In the genomic region with DNA sequence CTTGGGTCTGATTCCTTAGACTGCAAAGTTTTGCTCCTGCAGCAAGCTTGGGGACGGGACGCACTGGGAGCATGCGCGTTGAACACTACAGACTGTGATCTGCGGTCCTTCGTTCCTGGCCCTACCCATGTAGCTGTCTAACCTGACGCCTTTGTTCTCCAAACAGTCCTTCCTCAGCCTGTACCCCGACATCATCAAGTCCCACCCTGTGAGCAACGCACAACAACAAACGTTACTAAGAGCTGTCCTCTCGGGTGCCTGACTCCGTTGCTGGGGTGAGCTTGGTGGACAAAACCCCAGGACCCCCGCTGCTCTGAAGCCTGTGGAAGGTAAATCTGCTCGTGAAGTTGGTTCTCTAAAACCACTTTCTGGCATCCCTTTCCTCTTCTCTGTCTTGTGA, we compare ENCODE assay signal across 46 mouse cellular contexts. TPM values are rescaled to one million over a fixed set of nuclear protein-coding genes. Genes with fewer than 3 reads are reported as not detected.
"Had no signal": no experiment of that assay in that cellular context is flagged by ENCODE, and none has a peak within 500 bp of the region (broad histone marks: within the 10 kb centered on the region; RNA-seq: fewer than 3 reads in every experiment).

Gene Faiml (minus strand): TSS at position 101 of the 400 bp plus-strand sequence.

- H3K9ac ChIP-seq: limb, embryonic 12.5 days; limb, embryonic 13.5 days; limb, embryonic 15.5 days; liver, embryonic 12.5 days; liver, embryonic 13.5 days; liver, embryonic 14.5 days; liver, embryonic 15.5 days; liver, postnatal 0 days; lung, embryonic 14.5 days; lung, embryonic 15.5 days; midbrain, embryonic 12.5 days; midbrain, embryonic 13.5 days; midbrain, embryonic 15.5 days had no signal

- H3K4me3 ChIP-seq: left cerebral cortex, adult 2 months; limb, embryonic 10.5 days; limb, embryonic 12.5 days; limb, embryonic 13.5 days; limb, embryonic 15.5 days; liver, embryonic 12.5 days; liver, embryonic 13.5 days; liver, embryonic 15.5 days; lung, embryonic 15.5 days; megakaryocyte, embryonic 14.5 days; midbrain, embryonic 10.5 days; midbrain, embryonic 12.5 days; midbrain, embryonic 13.5 days; midbrain, embryonic 15.5 days; myocyte had no signal

- ATAC-seq: liver, embryonic 12.5 days; liver, postnatal 0 days; midbrain, embryonic 13.5 days; midbrain, embryonic 15.5 days; midbrain, embryonic 16.5 days had no signal

- H3K27me3 ChIP-seq: limb, embryonic 12.5 days; limb, embryonic 13.5 days; limb, embryonic 15.5 days; liver, embryonic 12.5 days; liver, embryonic 13.5 days; liver, embryonic 15.5 days; lung, embryonic 15.5 days; midbrain, embryonic 12.5 days; midbrain, embryonic 13.5 days; midbrain, embryonic 15.5 days had no signal

- H3K36me3 ChIP-seq: limb, embryonic 10.5 days; limb, embryonic 12.5 days; limb, embryonic 13.5 days; limb, embryonic 15.5 days; liver, embryonic 12.5 days; liver, embryonic 13.5 days; liver, embryonic 15.5 days; lung, embryonic 15.5 days; midbrain, embryonic 10.5 days; midbrain, embryonic 12.5 days; midbrain, embryonic 13.5 days; midbrain, embryonic 15.5 days had no signal

- DNase-seq: left cerebral cortex, postnatal 4 days; liver; liver, embryonic 13.5 days; liver, postnatal 0 days; lung, adult 18-20 months; lung, adult 2 months; lung, embryonic 14.5 days; lung, postnatal 10 days; lung, postnatal 14 days; lung, postnatal 36 days; lung, postnatal 4 days; midbrain, embryonic 14.5 days had no signal

- H3K4me2 ChIP-seq: limb, embryonic 12.5 days; limb, embryonic 13.5 days; limb, embryonic 15.5 days; liver, embryonic 11.5 days; liver, embryonic 12.5 days; liver, embryonic 13.5 days; liver, embryonic 15.5 days; lung, embryonic 14.5 days; lung, embryonic 15.5 days; midbrain, embryonic 12.5 days; midbrain, embryonic 13.5 days; midbrain, embryonic 15.5 days had no signal

- H3K4me1 ChIP-seq: limb, embryonic 10.5 days; limb, embryonic 12.5 days; limb, embryonic 13.5 days; limb, embryonic 15.5 days; lung, embryonic 15.5 days; midbrain, embryonic 10.5 days; midbrain, embryonic 12.5 days; midbrain, embryonic 13.5 days; midbrain, embryonic 15.5 days had no signal

- H3K27ac ChIP-seq: left cerebral cortex, adult 2 months; limb, embryonic 10.5 days; limb, embryonic 12.5 days; limb, embryonic 13.5 days; limb, embryonic 15.5 days; liver, embryonic 12.5 days; liver, embryonic 13.5 days; liver, embryonic 14.5 days; liver, embryonic 15.5 days; lung, embryonic 15.5 days; macrophage; midbrain, embryonic 10.5 days; midbrain, embryonic 12.5 days; midbrain, embryonic 13.5 days; midbrain, embryonic 15.5 days had no signal

- H3K9me3 ChIP-seq: limb, embryonic 10.5 days; limb, embryonic 12.5 days; limb, embryonic 13.5 days; limb, embryonic 15.5 days; liver, embryonic 12.5 days; liver, embryonic 13.5 days; liver, embryonic 15.5 days; lung, embryonic 15.5 days; midbrain, embryonic 10.5 days; midbrain, embryonic 12.5 days; midbrain, embryonic 13.5 days; midbrain, embryonic 15.5 days had no signal

RNA-seq across cellular contexts. Expression of gene Faiml, which starts in this region (rescaled TPM):
- total RNA-seq: left cerebral cortex, adult 18-20 months; left cerebral cortex, adult 2 months; left cerebral cortex, adult 8-10 months; left cerebral cortex, postnatal 10 days; left cerebral cortex, postnatal 14 days; left cerebral cortex, postnatal 25 days; left cerebral cortex, postnatal 36 days; left cerebral cortex, postnatal 4 days; liver, adult 2 months; megakaryocyte progenitor cell, adult 5-6 weeks; megakaryocyte, adult 5-6 weeks; megakaryocyte-erythroid progenitor cell, adult 5-6 weeks; midbrain, postnatal 0 days; monocyte, adult 5-6 weeks had no signal
- polyA plus RNA-seq: limb, embryonic 10.5 days; limb, embryonic 11.5 days; limb, embryonic 12.5 days; limb, embryonic 13.5 days; limb, embryonic 14.5 days; limb, embryonic 15.5 days; liver, adult 2 months; liver, embryonic 11.5 days; liver, embryonic 12.5 days; liver, embryonic 13.5 days; liver, embryonic 14.5 days; liver, embryonic 15.5 days; liver, embryonic 16.5 days; liver, postnatal 0 days; lung, adult 2 months; lung, embryonic 14.5 days; lung, embryonic 15.5 days; lung, embryonic 16.5 days; macrophage; midbrain, embryonic 10.5 days; midbrain, embryonic 12.5 days; midbrain, embryonic 13.5 days; midbrain, embryonic 14.5 days; midbrain, embryonic 15.5 days; midbrain, embryonic 16.5 days; midbrain, postnatal 0 days; myocyte had no signal
